Mouse (Mus musculus) C2C12 (cell line): ENCODE data around the gene Usp22.

Experiments used
- CEBPB ChIP-seq: IDR thresholded peaks from one replicate; pipeline ENCODE4 v1.6.1; 2011; ENCODE audit warnings: low read depth, mild to moderate bottlenecking, control low read depth, moderate library complexity
- CTCF ChIP-seq: IDR thresholded peaks from one replicate; pipeline ENCODE4 v1.5.1; 2011; ENCODE audit not compliant: control insufficient read depth, insufficient read depth, insufficient read length
- FOSL1 ChIP-seq: IDR thresholded peaks from one replicate; pipeline ENCODE4 v1.8.0; 2011; ENCODE audit warnings: mild to moderate bottlenecking, low read length; ENCODE audit not compliant: poor library complexity, insufficient read depth, severe bottlenecking
- MAX ChIP-seq: IDR thresholded peaks from one replicate; pipeline ENCODE4 v1.6.1; 2011; ENCODE audit warnings: mild to moderate bottlenecking, control low read depth
- MYOD1 ChIP-seq: IDR thresholded peaks from one replicate; pipeline ENCODE4 v1.6.1; 2011; ENCODE audit warnings: low read depth; ENCODE audit not compliant: control insufficient read depth, insufficient read length
- MYOG ChIP-seq: IDR thresholded peaks from one replicate; pipeline ENCODE4 v1.6.1; 2011; ENCODE audit not compliant: control insufficient read depth, insufficient read length; ENCODE audit errors: extremely low read depth
- USF1 ChIP-seq: IDR thresholded peaks from one replicate; pipeline ENCODE4 v1.6.1; 2011; ENCODE audit warnings: low read depth, mild to moderate bottlenecking, control low read depth, moderate library complexity

- TF ChIP-seq CTCF (no peak), USF1 (no peak), MAX (no peak), MYOD1 (no peak), CEBPB (no peak), FOSL1 (no peak), MYOG (no peak)
Measured at GRCm38 (mm10) chr11:61161121-61161520, 13.7 kb downstream of the Usp22 start.
